Mouse (Mus musculus): ENCODE data around the gene Arhgap8. TPM values are rescaled to one million over a fixed set of nuclear protein-coding genes. Genes with fewer than 3 reads are reported as not detected.
A peak's percentile ranks its signal among the peaks of the same experiment; 100 is the strongest.

The Arhgap8 gene
- polyA plus RNA-seq, 1 experiment from 2014 or later = 0.46 TPM

GRCm38 (mm10) chr15:84732425-84732749 is 12.5 kb downstream of the Arhgap8 start:
- H3K4me1 ChIP-seq (ENCODE audit: control insufficient read depth, insufficient read depth, low read length) = no peaks in the 10 kb centered on the region
- H3K36me3 ChIP-seq (ENCODE audit: control insufficient read depth, insufficient read depth, low read length) = no peaks in the 10 kb centered on the region
- no peak overlapping the region for H3K27ac ChIP-seq (replicated peaks; ENCODE audit: low read depth, low read length)
- H3K27me3 ChIP-seq (ENCODE audit: control insufficient read depth, insufficient read depth, low read length) = no peaks in the 10 kb centered on the region
- WGBS = 57% methylated on average over 4 of the region's 4 CpGs
- no peak overlapping the region for H3K9ac ChIP-seq (replicated peaks; ENCODE audit: low read length)
- no peak overlapping the region for H3K4me3 ChIP-seq (replicated peaks; ENCODE audit: low read depth, low read length)
- ATAC-seq (ENCODE audit: low FRiP score, low TSS enrichment) = no peak
- no peak for DNase-seq
- no peaks in the 10 kb centered on the region for H3K9me3 ChIP-seq (ENCODE audit: control insufficient read depth, low read length)
- no peak overlapping the region for H3K4me2 ChIP-seq (ENCODE audit: low read length)

GRCm38 (mm10) chr15:84736346-84736993 is 16.6 kb downstream of the Arhgap8 start:
- H3K9me3 ChIP-seq (ENCODE audit: control insufficient read depth, low read length) = no peaks in the 10 kb centered on the region
- no peak overlapping the region for H3K4me3 ChIP-seq (replicated peaks; ENCODE audit: low read depth, low read length)
- WGBS = 50% methylated on average over 11 of the region's 11 CpGs
- no peaks in the 10 kb centered on the region for H3K4me1 ChIP-seq (ENCODE audit: control insufficient read depth, insufficient read depth, low read length)
- DNase-seq = peak; percentile 66
- H3K9ac ChIP-seq (replicated peaks; ENCODE audit: low read length) = no peak overlapping the region
- H3K36me3 ChIP-seq (ENCODE audit: control insufficient read depth, insufficient read depth, low read length) = no peaks in the 10 kb centered on the region
- no peak overlapping the region for H3K4me2 ChIP-seq (ENCODE audit: low read length)
- no peaks in the 10 kb centered on the region for H3K27me3 ChIP-seq (ENCODE audit: control insufficient read depth, insufficient read depth, low read length)
- no peak for ATAC-seq (ENCODE audit: low FRiP score, low TSS enrichment)
- peak overlapping the region; percentile 66 for H3K27ac ChIP-seq (replicated peaks; ENCODE audit: low read depth, low read length)

GRCm38 (mm10) chr15:84736994-84737346 is 17.1 kb downstream of the Arhgap8 start:
- Histone ChIP-seq H3K4me2 (ENCODE audit: low read length) (no peak overlapping the region), H3K36me3 (ENCODE audit: control insufficient read depth, insufficient read depth, low read length) (no peaks in the 10 kb centered on the region), H3K4me1 (ENCODE audit: control insufficient read depth, insufficient read depth, low read length) (no peaks in the 10 kb centered on the region), H3K9ac (replicated peaks; ENCODE audit: low read length) (no peak overlapping the region), H3K9me3 (ENCODE audit: control insufficient read depth, low read length) (no peaks in the 10 kb centered on the region), H3K4me3 (replicated peaks; ENCODE audit: low read depth, low read length) (no peak overlapping the region), H3K27me3 (ENCODE audit: control insufficient read depth, insufficient read depth, low read length) (no peaks in the 10 kb centered on the region), H3K27ac (replicated peaks; ENCODE audit: low read depth, low read length) (0 out of 2 replicates have a peak overlapping the region, but pooled peaks have one; percentile 8)
- ATAC-seq (ENCODE audit: low FRiP score, low TSS enrichment) (no peak), DNase-seq (no peak)
- WGBS = 41% methylated on average over 2 of the region's 4 CpGs

GRCm38 (mm10) chr15:84738246-84738645 is 18.4 kb downstream of the Arhgap8 start:
- no peaks in the 10 kb centered on the region for H3K9me3 ChIP-seq (ENCODE audit: control insufficient read depth, low read length)
- no peak for DNase-seq
- no peak for ATAC-seq (ENCODE audit: low FRiP score, low TSS enrichment)
- no peak overlapping the region for H3K9ac ChIP-seq (replicated peaks; ENCODE audit: low read length)
- H3K4me3 ChIP-seq (replicated peaks; ENCODE audit: low read depth, low read length) = no peak overlapping the region
- H3K36me3 ChIP-seq (ENCODE audit: control insufficient read depth, insufficient read depth, low read length) = no peaks in the 10 kb centered on the region
- no peak overlapping the region for H3K4me2 ChIP-seq (ENCODE audit: low read length)
- no peak overlapping the region for H3K27ac ChIP-seq (replicated peaks; ENCODE audit: low read depth, low read length)
- no peaks in the 10 kb centered on the region for H3K4me1 ChIP-seq (ENCODE audit: control insufficient read depth, insufficient read depth, low read length)
- WGBS = 87% methylated on average over 7 of the region's 7 CpGs
- H3K27me3 ChIP-seq (ENCODE audit: control insufficient read depth, insufficient read depth, low read length) = no peaks in the 10 kb centered on the region

GRCm38 (mm10) chr15:84741573-84741972 is 21.7 kb downstream of the Arhgap8 start:
- Histone ChIP-seq H3K36me3 (ENCODE audit: control insufficient read depth, insufficient read depth, low read length) (no peaks in the 10 kb centered on the region), H3K4me2 (ENCODE audit: low read length) (no peak overlapping the region), H3K9ac (replicated peaks; ENCODE audit: low read length) (no peak overlapping the region), H3K4me1 (ENCODE audit: control insufficient read depth, insufficient read depth, low read length) (no peaks in the 10 kb centered on the region), H3K4me3 (replicated peaks; ENCODE audit: low read depth, low read length) (no peak overlapping the region), H3K27ac (replicated peaks; ENCODE audit: low read depth, low read length) (no peak overlapping the region), H3K9me3 (ENCODE audit: control insufficient read depth, low read length) (no peaks in the 10 kb centered on the region), H3K27me3 (ENCODE audit: control insufficient read depth, insufficient read depth, low read length) (no peaks in the 10 kb centered on the region)
- DNase-seq (no peak), ATAC-seq (ENCODE audit: low FRiP score, low TSS enrichment) (no peak)
- 81% methylated on average over 3 of the region's 3 CpGs for WGBS

GRCm38 (mm10) chr15:84743347-84743746 is 23.5 kb downstream of the Arhgap8 start:
- H3K4me2 ChIP-seq (ENCODE audit: low read length) = no peak overlapping the region
- no peaks in the 10 kb centered on the region for H3K4me1 ChIP-seq (ENCODE audit: control insufficient read depth, insufficient read depth, low read length)
- H3K9me3 ChIP-seq (ENCODE audit: control insufficient read depth, low read length) = no peaks in the 10 kb centered on the region
- DNase-seq (no peak), ATAC-seq (ENCODE audit: low FRiP score, low TSS enrichment) (no peak)
- no peak overlapping the region for H3K4me3 ChIP-seq (replicated peaks; ENCODE audit: low read depth, low read length)
- H3K27me3 ChIP-seq (ENCODE audit: control insufficient read depth, insufficient read depth, low read length) = no peaks in the 10 kb centered on the region
- no peak overlapping the region for H3K9ac ChIP-seq (replicated peaks; ENCODE audit: low read length)
- H3K27ac ChIP-seq (replicated peaks; ENCODE audit: low read depth, low read length) = no peak overlapping the region
- WGBS = 16% methylated on average over 3 of the region's 3 CpGs
- H3K36me3 ChIP-seq (ENCODE audit: control insufficient read depth, insufficient read depth, low read length) = no peaks in the 10 kb centered on the region

- Histone ChIP-seq H3K9ac (replicated peaks; ENCODE audit: low read length) (no peak overlapping the region), H3K9me3 (ENCODE audit: control insufficient read depth, low read length) (no peaks in the 10 kb centered on the region), H3K4me1 (ENCODE audit: control insufficient read depth, insufficient read depth, low read length) (no peaks in the 10 kb centered on the region), H3K27ac (replicated peaks; ENCODE audit: low read depth, low read length) (no peak overlapping the region), H3K36me3 (ENCODE audit: control insufficient read depth, insufficient read depth, low read length) (no peaks in the 10 kb centered on the region), H3K4me2 (ENCODE audit: low read length) (no peak overlapping the region), H3K27me3 (ENCODE audit: control insufficient read depth, insufficient read depth, low read length) (no peaks in the 10 kb centered on the region), H3K4me3 (replicated peaks; ENCODE audit: low read depth, low read length) (no peak overlapping the region)
- ATAC-seq (ENCODE audit: low FRiP score, low TSS enrichment) (no peak), DNase-seq (no peak)
- WGBS = 23% methylated on average over 2 of the region's 2 CpGs
Measured at GRCm38 (mm10) chr15:84744308-84744707, 24.5 kb downstream of the Arhgap8 start.

GRCm38 (mm10) chr15:84745831-84746230 is 26.0 kb downstream of the Arhgap8 start:
- ATAC-seq (ENCODE audit: low FRiP score, low TSS enrichment) = no peak
- no peaks in the 10 kb centered on the region for H3K4me1 ChIP-seq (ENCODE audit: control insufficient read depth, insufficient read depth, low read length)
- no peak overlapping the region for H3K27ac ChIP-seq (replicated peaks; ENCODE audit: low read depth, low read length)
- H3K27me3 ChIP-seq (ENCODE audit: control insufficient read depth, insufficient read depth, low read length) = no peaks in the 10 kb centered on the region
- H3K4me2 ChIP-seq (ENCODE audit: low read length) = no peak overlapping the region
- no peak overlapping the region for H3K4me3 ChIP-seq (replicated peaks; ENCODE audit: low read depth, low read length)
- H3K9ac ChIP-seq (replicated peaks; ENCODE audit: low read length) = no peak overlapping the region
- DNase-seq = no peak
- H3K36me3 ChIP-seq (ENCODE audit: control insufficient read depth, insufficient read depth, low read length) = no peaks in the 10 kb centered on the region
- 93% methylated on average over 4 of the region's 4 CpGs for WGBS
- no peaks in the 10 kb centered on the region for H3K9me3 ChIP-seq (ENCODE audit: control insufficient read depth, low read length)

GRCm38 (mm10) chr15:84754987-84755386 is 35.1 kb downstream of the Arhgap8 start:
- H3K9me3 ChIP-seq (ENCODE audit: control insufficient read depth, low read length) = no peaks in the 10 kb centered on the region
- H3K4me3 ChIP-seq (replicated peaks; ENCODE audit: low read depth, low read length) = no peak overlapping the region
- H3K36me3 ChIP-seq (ENCODE audit: control insufficient read depth, insufficient read depth, low read length) = no peaks in the 10 kb centered on the region
- ATAC-seq (ENCODE audit: low FRiP score, low TSS enrichment) (no peak), DNase-seq (peak; percentile 87)
- no peak overlapping the region for H3K4me2 ChIP-seq (ENCODE audit: low read length)
- WGBS = 8% methylated on average over 3 of the region's 3 CpGs
- no peak overlapping the region for H3K9ac ChIP-seq (replicated peaks; ENCODE audit: low read length)
- H3K27ac ChIP-seq (replicated peaks; ENCODE audit: low read depth, low read length) = no peak overlapping the region
- H3K4me1 ChIP-seq (ENCODE audit: control insufficient read depth, insufficient read depth, low read length) = peaks cover 17% of the 10 kb centered on the region
- peaks cover 8% of the 10 kb centered on the region; the same call in 1 of the 2 replicates for H3K27me3 ChIP-seq (ENCODE audit: control insufficient read depth, insufficient read depth, low read length)

All from midbrain, embryonic 14.5 days (tissue).